Mouse (Mus musculus) testis, adult 2 months (tissue): ENCODE data around the gene Arl2. TPM values are rescaled to one million over a fixed set of nuclear protein-coding genes. Genes with fewer than 3 reads are reported as not detected.

ENCODE experiments used
- H3K27ac ChIP-seq: fragments of 200-500 bp; 2 replicates; pipeline ENCODE4 v1.5.1; 2012; ENCODE audit warnings: low read depth, low read length; ENCODE audit not compliant: control insufficient read depth, insufficient read depth
- H3K27me3 ChIP-seq: fragments of 200-500 bp; 2 replicates; pipeline ENCODE4 v1.6.1; 2012; ENCODE audit warnings: mild to moderate bottlenecking, low read length, moderate library complexity; ENCODE audit not compliant: control insufficient read depth, insufficient read depth
- H3K36me3 ChIP-seq: fragments of 200-500 bp; 2 replicates; pipeline ENCODE4 v1.6.1; 2012; ENCODE audit warnings: mild to moderate bottlenecking, low read length; ENCODE audit not compliant: control insufficient read depth, insufficient read depth
- H3K4me1 ChIP-seq: fragments of 200-500 bp; 2 replicates; pipeline ENCODE4 v1.6.1; 2012; ENCODE audit warnings: low read length; ENCODE audit not compliant: control insufficient read depth, insufficient read depth
- H3K4me3 ChIP-seq: fragments of 200-500 bp; 2 replicates; pipeline ENCODE4 v1.5.1; 2012; ENCODE audit warnings: low read depth, mild to moderate bottlenecking, low read length, moderate library complexity, mixed read lengths; ENCODE audit not compliant: control insufficient read depth
- CTCF ChIP-seq: fragments of 200-500 bp; IDR thresholded peaks from 2 replicates; pipeline ENCODE4 v1.5.1; 2012; ENCODE audit warnings: low read depth, mild to moderate bottlenecking, inconsistent platforms, low read length, moderate library complexity; ENCODE audit not compliant: control insufficient read depth, insufficient read depth, insufficient replicate concordance
- POLR2A ChIP-seq: fragments of 200-500 bp; IDR thresholded peaks from 2 replicates; pipeline ENCODE4 v1.6.1; 2012; ENCODE audit warnings: low read depth, mild to moderate bottlenecking, inconsistent platforms, low read length, moderate library complexity; ENCODE audit not compliant: control insufficient read depth
- polyA plus RNA-seq: library from polyadenylated mRNA; depleted of rRNA; stranded (reverse); fragments of >200 nt; gene quantifications from 2 replicates; pipeline ENCODE4 v1.2.3, GENCODE M21; 2012

Gene Arl2
- polyA plus RNA-seq, 1 experiment: 61.5 TPM

GRCm38 (mm10) chr19:6126289-6126688 lies 15.1 kb downstream of the Arl2 start:
- H3K27ac ChIP-seq: no peak overlapping the region
- no peaks in the 10 kb centered on the region for H3K27me3 ChIP-seq
- no peak overlapping the region for H3K4me3 ChIP-seq
- H3K4me1 ChIP-seq: peaks cover 3% of the 10 kb centered on the region; the same call in 1 of the 2 replicates
- no peak; the same call in 1 of the 2 replicates for TF ChIP-seq CTCF
- TF ChIP-seq POLR2A: no peak
- H3K36me3 ChIP-seq: no peaks in the 10 kb centered on the region

GRCm38 (mm10) chr19:6124898-6125297 lies 16.4 kb downstream of the Arl2 start:
- no peaks in the 10 kb centered on the region for H3K36me3 ChIP-seq
- H3K27ac ChIP-seq: no peak overlapping the region
- H3K27me3 ChIP-seq: no peaks in the 10 kb centered on the region
- peaks cover 3% of the 10 kb centered on the region; the same call in 1 of the 2 replicates for H3K4me1 ChIP-seq
- H3K4me3 ChIP-seq: no peak overlapping the region
- no peak for TF ChIP-seq POLR2A
- TF ChIP-seq CTCF: no peak

DNA sequence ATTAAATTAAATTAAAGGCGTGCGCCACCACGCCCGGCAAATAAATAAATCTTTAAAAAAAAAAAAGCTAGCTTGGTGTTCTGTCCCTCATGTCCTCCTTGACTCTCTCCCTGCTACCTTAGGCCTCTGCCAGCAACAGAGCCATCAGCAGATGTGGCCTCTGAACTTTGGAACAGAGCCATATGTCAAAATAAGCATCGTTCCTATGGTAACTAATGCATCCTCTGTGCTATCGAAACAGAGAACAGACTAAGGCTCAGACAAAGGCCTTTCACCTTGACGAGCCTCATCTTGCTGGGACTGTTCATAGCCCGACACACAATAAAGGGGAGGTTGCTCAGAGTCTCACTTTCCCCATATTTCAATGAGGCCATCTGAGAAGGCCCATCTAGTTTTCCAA lies 18.0 kb downstream of the Arl2 start:
- Histone ChIP-seq H3K4me1 (peaks cover 9% of the 10 kb centered on the region), H3K4me3 (no peak overlapping the region), H3K36me3 (no peaks in the 10 kb centered on the region), H3K27me3 (no peaks in the 10 kb centered on the region), H3K27ac (no peak overlapping the region; the same call in 1 of the 2 replicates)
- TF ChIP-seq CTCF: no peak
- no peak for TF ChIP-seq POLR2A

DNA sequence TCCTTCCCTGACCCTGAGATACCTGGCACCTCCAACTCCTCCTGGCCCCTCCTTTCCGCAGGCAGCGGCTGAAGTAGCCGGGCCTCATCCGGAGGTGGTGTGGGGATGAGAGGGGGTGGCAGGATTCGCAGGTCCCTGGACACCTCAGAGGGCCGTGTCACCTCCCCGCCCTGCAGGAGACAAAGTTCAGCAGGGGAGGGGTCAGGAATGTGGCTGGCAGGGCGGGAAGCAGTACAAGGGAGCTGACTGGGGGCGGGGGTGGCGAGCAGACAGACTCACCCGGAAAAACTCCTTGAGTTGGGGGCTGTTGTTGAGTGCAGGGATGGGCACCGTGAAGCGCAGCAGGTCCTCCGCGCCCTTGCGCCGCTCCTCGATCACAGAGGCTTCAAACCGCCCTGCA lies 19.6 kb downstream of the Arl2 start:
- Histone ChIP-seq H3K4me3 (no peak overlapping the region), H3K4me1 (peaks cover 9% of the 10 kb centered on the region), H3K36me3 (no peaks in the 10 kb centered on the region), H3K27ac (no peak overlapping the region), H3K27me3 (no peaks in the 10 kb centered on the region)
- no peak for TF ChIP-seq POLR2A
- no peak for TF ChIP-seq CTCF

GRCm38 (mm10) chr19:6118677-6119185 lies 22.6 kb downstream of the Arl2 start:
- Histone ChIP-seq H3K27me3 (no peaks in the 10 kb centered on the region), H3K36me3 (no peaks in the 10 kb centered on the region; the same call in 1 of the 2 replicates), H3K4me3 (peak overlapping the region; percentile 83), H3K27ac (peak overlapping the region; percentile 80), H3K4me1 (peaks cover 9% of the 10 kb centered on the region)
- TF ChIP-seq CTCF: no peak
- TF ChIP-seq POLR2A: no peak

DNA sequence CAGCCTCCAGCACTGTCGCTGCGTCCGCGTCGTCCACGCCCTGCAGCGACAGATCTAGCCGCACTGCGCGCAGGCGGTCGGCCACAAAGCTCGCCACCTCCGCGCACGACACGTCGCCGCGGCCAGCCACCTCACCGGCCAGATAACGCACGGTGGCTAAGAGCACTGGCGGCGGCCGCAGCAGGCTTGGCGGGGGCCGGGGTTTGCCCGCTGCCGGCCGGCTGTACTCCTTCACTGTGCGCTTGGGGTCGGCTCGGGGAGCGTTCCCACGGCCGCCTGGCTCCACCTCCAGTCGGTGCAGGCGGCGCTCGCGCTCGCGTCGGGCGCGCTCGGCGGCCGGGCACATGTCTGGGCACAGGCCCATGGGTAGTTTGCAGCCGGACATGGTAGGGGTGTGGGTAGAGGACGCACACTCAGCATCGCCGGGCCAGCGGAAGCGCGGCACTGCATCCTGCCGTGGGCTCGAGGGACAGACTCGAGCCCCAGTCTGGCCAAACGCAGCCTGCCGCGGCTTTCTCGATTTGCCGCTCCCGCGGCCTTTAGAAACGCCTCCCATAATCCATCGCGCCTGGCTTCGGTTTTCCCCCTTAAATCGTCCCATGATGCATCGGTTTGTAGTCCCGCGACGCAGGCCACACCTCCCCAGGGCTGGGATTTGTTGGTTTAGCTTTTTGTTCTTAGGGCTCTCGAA lies 23.2 kb downstream of the Arl2 start, which contains the start of gene Sac3d1:
TSS of gene Sac3d1 (minus strand) at position 665 of the 691 bp plus-strand sequence.
- TF ChIP-seq POLR2A: peak; percentile 74
- TF ChIP-seq CTCF: no peak
- Histone ChIP-seq H3K4me1 (peaks cover 9% of the 10 kb centered on the region), H3K27me3 (no peaks in the 10 kb centered on the region)

DNA sequence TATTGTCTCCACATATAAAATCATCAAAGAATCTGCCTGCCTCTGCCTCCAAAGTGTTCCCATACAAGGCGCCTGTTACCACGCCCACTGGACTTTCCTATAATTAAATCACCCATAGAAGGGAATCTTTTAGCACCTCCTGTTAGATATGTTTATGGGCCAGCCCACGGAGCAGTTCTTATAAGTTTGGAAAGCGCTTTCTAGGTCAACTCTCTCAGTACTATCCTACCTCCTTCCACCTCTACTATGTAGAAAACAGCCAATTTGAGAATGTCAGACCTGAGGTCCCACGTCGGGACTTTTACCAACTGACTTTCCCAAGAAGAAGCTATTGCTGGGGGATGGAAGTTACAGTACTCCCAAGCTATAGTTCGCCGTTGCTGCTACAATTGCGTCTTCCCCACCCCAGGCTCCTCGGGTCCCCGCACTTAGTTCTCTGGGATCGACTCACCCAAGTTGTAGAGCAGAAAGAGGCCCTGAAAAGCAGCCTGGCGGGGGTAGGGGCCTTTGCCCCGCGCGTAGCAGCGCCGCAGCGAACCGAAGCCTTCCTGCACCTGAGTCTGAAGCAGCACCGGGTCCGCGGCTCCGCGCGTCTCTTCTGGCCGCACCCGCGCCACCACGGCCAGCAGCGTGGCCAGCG lies 23.9 kb downstream of the Arl2 start:
- Histone ChIP-seq H3K4me1 (peaks cover 9% of the 10 kb centered on the region), H3K27me3 (no peaks in the 10 kb centered on the region), H3K36me3 (no peaks in the 10 kb centered on the region; the same call in 1 of the 2 replicates), H3K27ac (peak overlapping the region; percentile 80), H3K4me3 (peak overlapping the region; percentile 83)
- TF ChIP-seq POLR2A: no peak
- no peak for TF ChIP-seq CTCF

More for the DNA sequence above, 23.2 kb downstream of the Arl2 start, which contains the start of gene Sac3d1:
- Histone ChIP-seq H3K27ac (peak within 1 kb of the TSS; percentile 80), H3K36me3 (no peaks in the 10 kb centered on the region; the same call in 1 of the 2 replicates), H3K4me3 (peak within 1 kb of the TSS; percentile 83)
